Mouse (Mus musculus): Measurements from ENCODE around the gene Smim27. TPM values are rescaled to one million over a fixed set of nuclear protein-coding genes. Genes with fewer than 3 reads are reported as not detected.

Smim27 gene
- total RNA-seq (2014; rRNA removed; ENCODE audit: low replicate concordance) (0.65 and 4.9 TPM in 2 replicates), polyA plus RNA-seq (2015; fragmentation: Nextera tagmentation; extraction: Ambion mirVana) (48.4 and 49.4 TPM in 2 replicates)

- no peaks in the 10 kb centered on the region for H3K27me3 ChIP-seq (ENCODE audit: control insufficient read depth, insufficient read depth, low read length)
- DNase-seq (ENCODE audit: low spot score) (peak; percentile 97), ATAC-seq (ENCODE audit: insufficient read depth, low read depth) (peak; percentile 95)
- no peak for TF ChIP-seq CTCF (IDR thresholded peaks at IDR 0.05; ENCODE audit: low read depth)
- 0 out of 2 replicates have a peak, but pooled peaks have one; percentile 65 for TF ChIP-seq EP300 (IDR thresholded peaks at IDR 0.05; ENCODE audit: low read depth)
- H3K36me3 ChIP-seq (replicated peaks; ENCODE audit: control insufficient read depth, insufficient read depth, low read length), result peaks cover 35% of the 10 kb centered on the region
- no peaks in the 10 kb centered on the region for H3K9me3 ChIP-seq (replicated peaks; ENCODE audit: control insufficient read depth, low read length)
- WGBS, result under 1% methylated on average over 38 of the region's 38 CpGs
- peaks cover 9% of the 10 kb centered on the region for H3K4me1 ChIP-seq (ENCODE audit: control insufficient read depth, insufficient read depth)
- peak within 1 kb of the TSS; percentile 94 for H3K27ac ChIP-seq (ENCODE audit: low read depth)
- peak within 1 kb of the TSS; percentile 62 for H3K9ac ChIP-seq (replicated peaks; ENCODE audit: low read depth, low read length)
- H3K4me3 ChIP-seq (ENCODE audit: low read depth, low read length), result peak within 1 kb of the TSS; percentile 65
- H3K4me2 ChIP-seq (ENCODE audit: low read depth, low read length), result peak within 1 kb of the TSS; percentile 89
These were observed at the start of gene Smim27, which contains the start of gene Topors for GRCm38 (mm10) chr4:40269430-40270032. Gene Smim27, plus strand, starts transcription at chr4:40269579. Gene Topors, minus strand, starts transcription at chr4:40269850.

GRCm38 (mm10) chr4:40220437-40220836, 48.9 kb upstream of the Smim27 start:
- DNase-seq (ENCODE audit: low spot score), result no peak
- no peaks in the 10 kb centered on the region for H3K27me3 ChIP-seq (ENCODE audit: control insufficient read depth, insufficient read depth, low read length)
- H3K9ac ChIP-seq (replicated peaks; ENCODE audit: low read depth, low read length), result no peak overlapping the region
- H3K4me3 ChIP-seq (ENCODE audit: low read depth, low read length), result no peak overlapping the region
- peak overlapping the region; percentile 34; the same call in 1 of the 2 replicates for H3K4me2 ChIP-seq (ENCODE audit: low read depth, low read length)
- H3K36me3 ChIP-seq (replicated peaks; ENCODE audit: control insufficient read depth, insufficient read depth, low read length), result peaks cover 55% of the 10 kb centered on the region
- no peak for TF ChIP-seq CTCF (IDR thresholded peaks at IDR 0.05; ENCODE audit: low read depth)
- TF ChIP-seq EP300 (IDR thresholded peaks at IDR 0.05; ENCODE audit: low read depth), result no peak
- ATAC-seq (ENCODE audit: insufficient read depth, low read depth), result no peak
- H3K27ac ChIP-seq (ENCODE audit: low read depth), result no peak overlapping the region
- no peaks in the 10 kb centered on the region for H3K9me3 ChIP-seq (replicated peaks; ENCODE audit: control insufficient read depth, low read length)
- no peaks in the 10 kb centered on the region for H3K4me1 ChIP-seq (ENCODE audit: control insufficient read depth, insufficient read depth)
- WGBS, result 27% methylated on average over 12 of the region's 12 CpGs

- peaks cover 53% of the 10 kb centered on the region for H3K36me3 ChIP-seq (replicated peaks; ENCODE audit: control insufficient read depth, insufficient read depth, low read length)
- H3K4me1 ChIP-seq (ENCODE audit: control insufficient read depth, insufficient read depth), result no peaks in the 10 kb centered on the region
- H3K27ac ChIP-seq (ENCODE audit: low read depth), result no peak overlapping the region
- WGBS, result 46% methylated on average over 14 of the region's 14 CpGs
- H3K9ac ChIP-seq (replicated peaks; ENCODE audit: low read depth, low read length), result no peak overlapping the region
- ATAC-seq (ENCODE audit: insufficient read depth, low read depth) (no peak), DNase-seq (ENCODE audit: low spot score) (no peak)
- no peak overlapping the region; the same call in 1 of the 2 replicates for H3K4me2 ChIP-seq (ENCODE audit: low read depth, low read length)
- no peaks in the 10 kb centered on the region for H3K9me3 ChIP-seq (replicated peaks; ENCODE audit: control insufficient read depth, low read length)
- H3K27me3 ChIP-seq (ENCODE audit: control insufficient read depth, insufficient read depth, low read length), result no peaks in the 10 kb centered on the region
- no peak for TF ChIP-seq EP300 (IDR thresholded peaks at IDR 0.05; ENCODE audit: low read depth)
- TF ChIP-seq CTCF (IDR thresholded peaks at IDR 0.05; ENCODE audit: low read depth), result no peak
- H3K4me3 ChIP-seq (ENCODE audit: low read depth, low read length), result no peak overlapping the region
These were observed 48.2 kb upstream of the Smim27 start for GRCm38 (mm10) chr4:40221004-40221760.

DNA sequence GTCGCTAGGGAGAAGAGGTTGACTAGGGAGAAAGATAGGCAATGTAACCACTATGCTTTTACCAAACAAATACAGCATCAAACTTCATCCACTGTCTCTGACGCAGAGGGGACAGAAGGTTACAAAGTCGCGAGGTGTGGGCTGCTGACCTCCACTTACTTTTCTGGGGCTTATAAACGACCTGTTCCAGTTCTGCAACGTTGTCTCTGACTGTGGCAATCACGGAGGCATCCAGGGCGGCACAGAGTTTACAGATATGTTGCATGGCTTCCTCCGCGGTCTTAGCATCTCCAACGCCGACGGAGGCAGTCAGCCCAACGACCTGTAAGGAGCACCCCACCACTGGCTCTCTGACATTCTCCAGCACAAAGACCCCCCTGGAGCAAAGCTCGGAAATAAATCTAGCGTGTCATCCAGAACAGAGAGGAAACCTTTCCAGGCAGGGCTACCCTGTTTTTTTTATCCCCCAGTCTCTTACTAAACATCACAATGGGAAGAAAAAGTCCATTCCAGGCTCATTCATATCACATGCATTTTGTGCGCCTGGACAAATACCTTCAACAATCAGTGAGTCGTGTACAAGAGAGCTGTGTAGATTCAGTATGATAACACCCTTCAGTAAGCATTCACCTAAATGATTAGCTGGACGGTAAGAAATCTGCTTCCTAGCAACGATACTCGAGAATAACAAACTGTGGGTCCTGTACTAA, 47.3 kb upstream of the Smim27 start:
- TF ChIP-seq EP300 (IDR thresholded peaks at IDR 0.05; ENCODE audit: low read depth) (no peak), CTCF (IDR thresholded peaks at IDR 0.05; ENCODE audit: low read depth) (no peak)
- Histone ChIP-seq H3K4me3 (ENCODE audit: low read depth, low read length) (no peak overlapping the region), H3K27ac (ENCODE audit: low read depth) (no peak overlapping the region), H3K9me3 (replicated peaks; ENCODE audit: control insufficient read depth, low read length) (no peaks in the 10 kb centered on the region), H3K36me3 (replicated peaks; ENCODE audit: control insufficient read depth, insufficient read depth, low read length) (peaks cover 47% of the 10 kb centered on the region), H3K9ac (replicated peaks; ENCODE audit: low read depth, low read length) (no peak overlapping the region), H3K4me1 (ENCODE audit: control insufficient read depth, insufficient read depth) (no peaks in the 10 kb centered on the region), H3K4me2 (ENCODE audit: low read depth, low read length) (no peak overlapping the region), H3K27me3 (ENCODE audit: control insufficient read depth, insufficient read depth, low read length) (no peaks in the 10 kb centered on the region)
- DNase-seq (ENCODE audit: low spot score), result no peak
- ATAC-seq (ENCODE audit: insufficient read depth, low read depth), result no peak
- 51% methylated on average over 21 of the region's 21 CpGs for WGBS

DNA sequence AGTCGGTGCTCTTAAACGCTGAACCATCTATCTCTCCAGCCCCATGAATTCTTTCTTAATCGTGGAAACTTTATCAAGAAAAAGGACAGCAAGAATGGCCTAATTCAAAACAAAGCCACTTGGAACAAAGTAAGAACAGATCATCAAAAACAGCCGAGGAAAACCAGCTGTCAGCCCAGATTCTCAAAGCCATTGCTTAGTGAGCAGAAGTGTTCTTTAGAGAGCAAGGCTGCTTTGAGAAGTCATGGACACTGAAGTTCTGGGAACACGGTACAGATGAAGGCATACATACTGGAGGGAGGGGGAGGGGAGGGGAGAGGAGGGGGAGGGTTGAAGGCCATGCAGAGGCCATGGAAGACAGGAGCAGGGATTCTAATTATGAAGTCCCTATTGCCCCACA, 43.3 kb upstream of the Smim27 start:
- no peak overlapping the region for H3K4me3 ChIP-seq (ENCODE audit: low read depth, low read length)
- H3K36me3 ChIP-seq (replicated peaks; ENCODE audit: control insufficient read depth, insufficient read depth, low read length), result peaks cover 37% of the 10 kb centered on the region
- no peak for TF ChIP-seq CTCF (IDR thresholded peaks at IDR 0.05; ENCODE audit: low read depth)
- no peak for TF ChIP-seq EP300 (IDR thresholded peaks at IDR 0.05; ENCODE audit: low read depth)
- ATAC-seq (ENCODE audit: insufficient read depth, low read depth), result no peak
- no peak overlapping the region for H3K9ac ChIP-seq (replicated peaks; ENCODE audit: low read depth, low read length)
- no peak overlapping the region for H3K4me2 ChIP-seq (ENCODE audit: low read depth, low read length)
- DNase-seq (ENCODE audit: low spot score), result no peak
- no peaks in the 10 kb centered on the region for H3K4me1 ChIP-seq (ENCODE audit: control insufficient read depth, insufficient read depth)
- H3K9me3 ChIP-seq (replicated peaks; ENCODE audit: control insufficient read depth, low read length), result no peaks in the 10 kb centered on the region
- 62% methylated on average over 5 of the region's 5 CpGs for WGBS
- no peak overlapping the region for H3K27ac ChIP-seq (ENCODE audit: low read depth)
- H3K27me3 ChIP-seq (ENCODE audit: control insufficient read depth, insufficient read depth, low read length), result no peaks in the 10 kb centered on the region
